Mouse (Mus musculus) neural tube, embryonic 13.5 days (tissue): ENCODE results near the gene Aldob. TPM values are rescaled to one million over a fixed set of nuclear protein-coding genes. Genes with fewer than 3 reads are reported as not detected.
A peak's percentile ranks its signal among the peaks of the same experiment; 100 is the strongest.

Experiments used
- ATAC-seq: fragments of 200-750 bp; cut with Nextera tagmentation; 2 replicates; pipeline ENCODE4 v1.8.0; 2017; ENCODE audit warnings: low read depth, mild to moderate bottlenecking, moderate TSS enrichment, moderate library complexity
- H3K27ac ChIP-seq: fragments of 300-500 bp; sonication (generic); replicated peaks from 2 replicates; pipeline ENCODE4 v1.5.1; 2015; ENCODE audit warnings: moderate library complexity, mild to moderate bottlenecking, inconsistent platforms
- H3K27me3 ChIP-seq: fragments of 300-500 bp; sonication (generic); 2 replicates; pipeline ENCODE4 v1.6.1; 2015; ENCODE audit warnings: mild to moderate bottlenecking, inconsistent platforms
- H3K36me3 ChIP-seq: fragments of 300-500 bp; sonication (generic); 2 replicates; pipeline ENCODE4 v1.6.1; 2015; ENCODE audit warnings: mild to moderate bottlenecking, inconsistent platforms
- H3K4me1 ChIP-seq: fragments of 300-500 bp; sonication (generic); replicated peaks from 2 replicates; pipeline ENCODE4 v1.6.1; 2015; ENCODE audit warnings: inconsistent platforms
- H3K4me2 ChIP-seq: fragments of 300-500 bp; sonication (generic); 2 replicates; pipeline ENCODE4 v1.6.1; 2015; ENCODE audit warnings: inconsistent platforms, mild to moderate bottlenecking, moderate library complexity
- H3K4me3 ChIP-seq: fragments of 300-500 bp; sonication (generic); 2 replicates; pipeline ENCODE4 v1.5.1; 2015; ENCODE audit warnings: mild to moderate bottlenecking, inconsistent platforms
- H3K9ac ChIP-seq: fragments of 300-500 bp; sonication (generic); 2 replicates; pipeline ENCODE4 v1.6.1; 2015; ENCODE audit warnings: moderate library complexity, mild to moderate bottlenecking, inconsistent platforms
- H3K9me3 ChIP-seq: fragments of 300-500 bp; sonication (generic); 2 replicates; pipeline ENCODE4 v1.6.1; 2016; ENCODE audit warnings: inconsistent platforms
- WGBS: fragments of 180-500 bp; shearing (Covaris S2); methylation state at CpG from one replicate; pipeline ENCODE4 v1.1.7; 2015; 5-methylcytosine and 5-hydroxymethylcytosine counted together
- polyA plus RNA-seq: library from polyadenylated mRNA; unstranded; fragments of >200 nt; fragmentation: Nextera tagmentation; extraction: Ambion mirVana; gene quantifications from 2 replicates; pipeline ENCODE4 v1.2.1, GENCODE M21; 2015

Gene Aldob
- polyA plus RNA-seq, 1 experiment from 2014 or later, result 0.46 TPM

GRCm38 (mm10) chr4:49558181-49558580 lies 8.8 kb upstream of the Aldob start:
- Histone ChIP-seq H3K4me2 (no peak overlapping the region), H3K27ac (no peak overlapping the region), H3K9me3 (no peaks in the 10 kb centered on the region), H3K36me3 (no peaks in the 10 kb centered on the region), H3K4me3 (no peak overlapping the region), H3K27me3 (no peaks in the 10 kb centered on the region), H3K4me1 (no peaks in the 10 kb centered on the region), H3K9ac (no peak overlapping the region)
- ATAC-seq, result no peak
- WGBS, result 85% methylated on average over 2 of the region's 2 CpGs

DNA sequence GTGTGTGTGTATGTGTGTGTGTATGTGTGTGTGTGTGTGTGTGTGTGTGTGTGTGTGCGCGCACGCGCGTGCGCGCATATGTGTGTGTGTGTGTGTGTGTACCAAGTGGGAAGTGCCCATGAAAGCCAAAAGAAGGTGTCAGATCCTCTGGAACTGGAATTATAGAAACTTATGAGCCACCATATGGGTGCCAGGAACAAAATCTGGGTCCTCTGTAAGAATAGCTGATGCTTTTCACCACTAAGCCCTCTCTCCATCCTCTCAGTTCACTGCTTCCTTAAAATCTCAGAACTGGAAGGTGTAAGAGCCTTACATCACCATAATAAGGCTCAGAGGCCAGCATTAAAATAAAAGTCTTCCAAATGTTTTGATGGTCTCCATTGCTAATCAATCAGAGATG lies 8.0 kb upstream of the Aldob start:
- no peak overlapping the region for H3K9ac ChIP-seq
- H3K27me3 ChIP-seq, result no peaks in the 10 kb centered on the region
- H3K4me2 ChIP-seq, result no peak overlapping the region
- H3K27ac ChIP-seq, result no peak overlapping the region
- no peak for ATAC-seq
- no peak overlapping the region for H3K4me3 ChIP-seq
- 96% methylated on average over 7 of the region's 7 CpGs for WGBS
- no peaks in the 10 kb centered on the region for H3K9me3 ChIP-seq
- H3K36me3 ChIP-seq, result no peaks in the 10 kb centered on the region
- H3K4me1 ChIP-seq, result no peaks in the 10 kb centered on the region

- no peak overlapping the region for H3K4me2 ChIP-seq
- no peaks in the 10 kb centered on the region for H3K4me1 ChIP-seq
- 84% methylated on average over 5 of the region's 5 CpGs for WGBS
- H3K9ac ChIP-seq, result no peak overlapping the region
- no peaks in the 10 kb centered on the region for H3K9me3 ChIP-seq
- H3K4me3 ChIP-seq, result no peak overlapping the region
- no peak overlapping the region for H3K27ac ChIP-seq
- no peak for ATAC-seq
- H3K36me3 ChIP-seq, result no peaks in the 10 kb centered on the region
- no peaks in the 10 kb centered on the region for H3K27me3 ChIP-seq
These were observed 4.0 kb upstream of the Aldob start for GRCm38 (mm10) chr4:49553380-49553779.

- Histone ChIP-seq H3K4me2 (no peak overlapping the region), H3K4me1 (no peaks in the 10 kb centered on the region), H3K4me3 (no peak overlapping the region), H3K36me3 (no peaks in the 10 kb centered on the region), H3K27me3 (no peaks in the 10 kb centered on the region), H3K9me3 (no peaks in the 10 kb centered on the region), H3K27ac (no peak overlapping the region), H3K9ac (no peak overlapping the region)
- WGBS, result 88% methylated on average over 7 of the region's 7 CpGs
- no peak for ATAC-seq
These were observed 1.7 kb downstream of the Aldob start for GRCm38 (mm10) chr4:49547544-49548219.

DNA sequence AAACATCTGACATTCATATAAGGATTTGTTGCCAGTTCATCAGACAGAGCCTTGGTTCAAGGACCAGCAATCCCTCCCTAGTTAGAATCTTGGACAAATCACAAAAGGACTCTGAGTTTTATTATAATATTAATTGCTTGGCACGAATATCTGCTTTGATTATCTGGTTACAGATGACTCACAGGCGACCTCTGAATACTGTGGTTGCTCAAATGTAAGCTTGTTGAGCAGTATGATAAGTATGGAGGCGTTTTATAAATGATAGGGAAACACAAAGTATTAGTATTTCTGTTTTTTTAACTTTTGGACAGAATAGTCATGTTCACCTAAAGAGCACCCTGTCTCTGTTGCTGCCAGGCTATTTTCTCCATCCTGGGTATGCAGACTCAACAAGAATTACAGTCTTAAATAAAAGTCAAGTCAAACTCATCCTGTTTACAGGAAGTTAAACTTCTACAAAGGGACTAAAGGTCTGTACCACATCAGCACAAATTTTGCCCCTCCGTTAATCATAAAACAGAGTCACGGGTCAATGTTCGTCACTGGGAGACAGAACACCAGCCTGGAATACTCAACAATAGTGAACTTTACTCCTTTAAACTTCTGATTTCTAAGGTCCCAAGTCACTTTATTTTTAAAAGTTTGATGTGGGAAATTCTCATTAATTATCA lies 2.3 kb downstream of the Aldob start:
- no peak overlapping the region for H3K9ac ChIP-seq
- H3K27me3 ChIP-seq, result no peaks in the 10 kb centered on the region
- H3K4me2 ChIP-seq, result no peak overlapping the region
- no peaks in the 10 kb centered on the region for H3K4me1 ChIP-seq
- H3K9me3 ChIP-seq, result no peaks in the 10 kb centered on the region
- ATAC-seq, result no peak
- WGBS, result 75% methylated on average over 6 of the region's 6 CpGs
- H3K27ac ChIP-seq, result no peak overlapping the region
- H3K36me3 ChIP-seq, result no peaks in the 10 kb centered on the region
- H3K4me3 ChIP-seq, result no peak overlapping the region

GRCm38 (mm10) chr4:49546026-49546425 lies 3.3 kb downstream of the Aldob start:
- Histone ChIP-seq H3K4me3 (no peak overlapping the region), H3K4me1 (no peaks in the 10 kb centered on the region), H3K4me2 (no peak overlapping the region), H3K27ac (no peak overlapping the region), H3K36me3 (no peaks in the 10 kb centered on the region), H3K9ac (no peak overlapping the region), H3K9me3 (no peaks in the 10 kb centered on the region), H3K27me3 (no peaks in the 10 kb centered on the region)
- no peak for ATAC-seq
- 94% methylated on average over 2 of the region's 2 CpGs for WGBS

GRCm38 (mm10) chr4:49540966-49541365 lies 8.4 kb downstream of the Aldob start:
- WGBS, result 82% methylated on average over 3 of the region's 3 CpGs
- Histone ChIP-seq H3K9me3 (no peaks in the 10 kb centered on the region), H3K4me1 (no peaks in the 10 kb centered on the region), H3K9ac (no peak overlapping the region), H3K4me2 (no peak overlapping the region), H3K4me3 (no peak overlapping the region), H3K27me3 (no peaks in the 10 kb centered on the region), H3K36me3 (no peaks in the 10 kb centered on the region), H3K27ac (no peak overlapping the region)
- no peak for ATAC-seq

GRCm38 (mm10) chr4:49539665-49540064 lies 9.7 kb downstream of the Aldob start:
- 80% methylated on average over 6 of the region's 6 CpGs for WGBS
- no peak overlapping the region for H3K4me3 ChIP-seq
- H3K27ac ChIP-seq, result no peak overlapping the region

GRCm38 (mm10) chr4:49536671-49537070 lies 12.7 kb downstream of the Aldob start:
- Histone ChIP-seq H3K4me2 (no peak overlapping the region), H3K9me3 (no peaks in the 10 kb centered on the region), H3K4me1 (no peaks in the 10 kb centered on the region), H3K27ac (no peak overlapping the region), H3K9ac (no peak overlapping the region), H3K36me3 (peaks cover 14% of the 10 kb centered on the region), H3K27me3 (no peaks in the 10 kb centered on the region), H3K4me3 (no peak overlapping the region)
- no peak for ATAC-seq
- 92% methylated on average over 4 of the region's 4 CpGs for WGBS

More at GRCm38 (mm10) chr4:49539665-49540064, 9.7 kb downstream of the Aldob start:
- H3K4me1 ChIP-seq, result no peaks in the 10 kb centered on the region
- H3K27me3 ChIP-seq, result no peaks in the 10 kb centered on the region
- H3K9me3 ChIP-seq, result no peaks in the 10 kb centered on the region
- no peak overlapping the region for H3K4me2 ChIP-seq
- H3K36me3 ChIP-seq, result no peaks in the 10 kb centered on the region
- ATAC-seq, result no peak
- H3K9ac ChIP-seq, result no peak overlapping the region

- peaks cover 18% of the 10 kb centered on the region for H3K36me3 ChIP-seq
- no peak overlapping the region for H3K4me2 ChIP-seq
- no peak for ATAC-seq
- H3K9me3 ChIP-seq, result peaks cover 4% of the 10 kb centered on the region
- H3K27ac ChIP-seq, result no peak overlapping the region
- WGBS, result 95% methylated on average over 4 of the region's 4 CpGs
- H3K9ac ChIP-seq, result no peak overlapping the region
- H3K4me3 ChIP-seq, result no peak overlapping the region
- no peaks in the 10 kb centered on the region for H3K4me1 ChIP-seq
- no peaks in the 10 kb centered on the region for H3K27me3 ChIP-seq
These were observed 13.6 kb downstream of the Aldob start for GRCm38 (mm10) chr4:49535675-49536294.

- peaks cover 11% of the 10 kb centered on the region for H3K9me3 ChIP-seq
- WGBS, result 88% methylated on average over 3 of the region's 3 CpGs
- no peak overlapping the region for H3K9ac ChIP-seq
- no peaks in the 10 kb centered on the region for H3K4me1 ChIP-seq
- no peak overlapping the region for H3K27ac ChIP-seq
- H3K4me3 ChIP-seq, result no peak overlapping the region
- H3K27me3 ChIP-seq, result no peaks in the 10 kb centered on the region
- no peak overlapping the region for H3K4me2 ChIP-seq
- H3K36me3 ChIP-seq, result peaks cover 26% of the 10 kb centered on the region
- no peak for ATAC-seq
These were observed 14.3 kb downstream of the Aldob start for GRCm38 (mm10) chr4:49535036-49535435.

DNA sequence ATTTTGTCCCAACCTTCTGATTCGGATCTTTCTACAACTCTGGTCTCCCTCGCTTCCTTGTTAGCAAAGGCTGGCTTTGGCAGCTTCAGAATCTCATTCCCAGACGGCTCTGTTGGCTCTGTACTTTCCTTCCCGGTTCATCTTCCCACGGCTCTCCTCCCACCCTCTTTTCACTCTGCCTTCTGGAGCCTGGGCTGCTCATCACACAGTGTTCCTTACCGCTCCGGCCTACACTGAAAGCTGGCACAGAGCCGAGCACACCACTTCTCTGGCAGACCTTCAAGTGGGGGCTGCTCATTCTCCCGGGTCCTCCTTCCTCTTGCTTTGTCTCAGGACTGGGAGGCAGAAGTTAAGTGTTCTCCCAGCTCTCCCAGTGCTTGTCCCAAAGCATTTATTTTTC lies 26.8 kb downstream of the Aldob start:
- ATAC-seq, result no peak
- H3K4me1 ChIP-seq, result peaks cover 37% of the 10 kb centered on the region
- H3K4me3 ChIP-seq, result peak overlapping the region; percentile 55
- no peaks in the 10 kb centered on the region for H3K27me3 ChIP-seq
- peaks cover 37% of the 10 kb centered on the region for H3K36me3 ChIP-seq
- peak overlapping the region; percentile 77 for H3K4me2 ChIP-seq
- WGBS, result 81% methylated on average over 9 of the region's 9 CpGs
- H3K27ac ChIP-seq, result no peak overlapping the region
- H3K9ac ChIP-seq, result no peak overlapping the region
- H3K9me3 ChIP-seq, result no peaks in the 10 kb centered on the region
